In genomic region chr1:91931196-91931595, GRCm38 (mm10) we compare ENCODE assay signal across 17 mouse cellular contexts.
A peak's percentile ranks its signal among the peaks of the same experiment; 100 is the strongest.
DNase-seq lines count a peak whose midpoint lies in the region; ATAC-seq and TF ChIP-seq lines count a peak whose summit lies in the region.
"Had no signal": no experiment of that assay in that cellular context is flagged by ENCODE, and none has a peak within 500 bp of the region (broad histone marks: within the 10 kb centered on the region; RNA-seq: fewer than 3 reads in every experiment).

No protein-coding gene starts in this region.

- no peak for ATAC-seq in lung, postnatal 0 days
- ATAC-seq in kidney, postnatal 0 days (replicated peaks; ENCODE audit: low FRiP score, low read depth) = peak; percentile 20; the same call in 1 of the 2 replicates
- no peak for ATAC-seq in heart, embryonic 12.5 days (ENCODE audit: insufficient number of reproducible peaks, low FRiP score)
- ATAC-seq: forebrain, embryonic 15.5 days; hindbrain, embryonic 16.5 days had no signal

- TF ChIP-seq CTCF in lung, postnatal 0 days (IDR thresholded peaks at IDR 0.05) = no peak
- no peak for TF ChIP-seq CTCF in kidney, postnatal 0 days (IDR thresholded peaks at IDR 0.05; ENCODE audit: low read depth)

- H3K9me3 ChIP-seq in lung, postnatal 0 days (ENCODE audit: low read length) = no peaks in the 10 kb centered on the region
- H3K9me3 ChIP-seq in kidney, postnatal 0 days (replicated peaks; ENCODE audit: low read length) = no peaks in the 10 kb centered on the region
- H3K9me3 ChIP-seq in heart, embryonic 12.5 days (replicated peaks) = no peaks in the 10 kb centered on the region
- H3K9me3 ChIP-seq: embryonic facial prominence, embryonic 12.5 days; forebrain, embryonic 15.5 days; hindbrain, embryonic 12.5 days had no signal

- H3K27ac ChIP-seq in lung, postnatal 0 days (ENCODE audit: low read length) = peak overlapping the region; percentile 38; the same call in 1 of the 2 replicates
- no peak overlapping the region for H3K27ac ChIP-seq in kidney, postnatal 0 days
- H3K27ac ChIP-seq in heart, embryonic 12.5 days (ENCODE audit: poor library complexity, severe bottlenecking) = no peak overlapping the region
- H3K27ac ChIP-seq: embryonic facial prominence, embryonic 12.5 days; forebrain, embryonic 15.5 days; hindbrain, embryonic 12.5 days had no signal

- WGBS in lung, postnatal 0 days = 79% methylated on average over 10 of the region's 10 CpGs
- 90% methylated on average over 10 of the region's 10 CpGs for WGBS in kidney, postnatal 0 days
- WGBS in heart, embryonic 12.5 days = 82% methylated on average over 10 of the region's 10 CpGs

- H3K4me1 ChIP-seq in lung, postnatal 0 days (ENCODE audit: insufficient read depth, low read depth, low read length) = 0 out of 2 replicates have a peak, but pooled peaks cover 4% of the 10 kb centered on the region
- no peaks in the 10 kb centered on the region for H3K4me1 ChIP-seq in kidney, postnatal 0 days (replicated peaks; ENCODE audit: insufficient read depth, low read length)
- peaks cover 22% of the 10 kb centered on the region for H3K4me1 ChIP-seq in heart, embryonic 12.5 days (replicated peaks)
- H3K4me1 ChIP-seq: embryonic facial prominence, embryonic 12.5 days; forebrain, embryonic 15.5 days; hindbrain, embryonic 12.5 days had no signal

- H3K4me2 ChIP-seq in lung, postnatal 0 days (replicated peaks; ENCODE audit: low read depth, low read length) = no peak overlapping the region
- H3K4me2 ChIP-seq in kidney, postnatal 0 days (ENCODE audit: low read length) = no peak overlapping the region
- H3K4me2 ChIP-seq in heart, embryonic 12.5 days = no peak overlapping the region
- H3K4me2 ChIP-seq: embryonic facial prominence, embryonic 12.5 days; forebrain, embryonic 15.5 days; hindbrain, embryonic 12.5 days had no signal

- H3K36me3 ChIP-seq in lung, postnatal 0 days (ENCODE audit: insufficient read depth, low read length) = peaks cover 10% of the 10 kb centered on the region; the same call in 1 of the 2 replicates
- 0 out of 2 replicates have a peak, but pooled peaks cover 16% of the 10 kb centered on the region for H3K36me3 ChIP-seq in kidney, postnatal 0 days (ENCODE audit: insufficient read depth, low read length)
- peaks cover 44% of the 10 kb centered on the region for H3K36me3 ChIP-seq in heart, embryonic 12.5 days

- peak; percentile 38 for DNase-seq in kidney, adult 18-20 months
- DNase-seq in kidney, postnatal 4 days = no peak
- DNase-seq in lung, postnatal 0 days (ENCODE audit: low spot score) = no peak
- no peak for DNase-seq in lung, postnatal 10 days
- DNase-seq in kidney, postnatal 0 days (ENCODE audit: low spot score) = no peak
- DNase-seq in skeletal muscle tissue, adult 2 months (ENCODE audit: low read depth, low spot score) = peak; percentile 81
- no peak for DNase-seq in adrenal gland, postnatal 36 days
- DNase-seq: adrenal gland, adult 2 months; adrenal gland, postnatal 25 days; embryo, embryonic 11 days; heart, postnatal 10 days; heart, postnatal 4 days had no signal

- no peak for TF ChIP-seq EP300 in lung, postnatal 0 days (IDR thresholded peaks at IDR 0.05)

- no peak overlapping the region for H3K9ac ChIP-seq in lung, postnatal 0 days (replicated peaks; ENCODE audit: low read depth)
- no peak overlapping the region for H3K9ac ChIP-seq in kidney, postnatal 0 days (ENCODE audit: low read depth, low read length)
- no peak overlapping the region for H3K9ac ChIP-seq in heart, embryonic 12.5 days
- H3K9ac ChIP-seq: embryonic facial prominence, embryonic 12.5 days; forebrain, embryonic 15.5 days; hindbrain, embryonic 12.5 days had no signal

- no peak overlapping the region for H3K4me3 ChIP-seq in lung, postnatal 0 days (ENCODE audit: low read depth, low read length)
- no peak overlapping the region for H3K4me3 ChIP-seq in kidney, postnatal 0 days (replicated peaks; ENCODE audit: low read depth, low read length)
- H3K4me3 ChIP-seq in heart, embryonic 12.5 days = no peak overlapping the region
- H3K4me3 ChIP-seq: embryonic facial prominence, embryonic 12.5 days; forebrain, embryonic 15.5 days; hindbrain, embryonic 12.5 days had no signal

- H3K27me3 ChIP-seq in lung, postnatal 0 days (replicated peaks; ENCODE audit: insufficient read depth, low read length) = no peaks in the 10 kb centered on the region
- H3K27me3 ChIP-seq in kidney, postnatal 0 days (ENCODE audit: insufficient read depth, low read length) = no peaks in the 10 kb centered on the region
- H3K27me3 ChIP-seq in heart, embryonic 12.5 days (replicated peaks) = no peaks in the 10 kb centered on the region
- H3K27me3 ChIP-seq: embryonic facial prominence, embryonic 12.5 days; forebrain, embryonic 15.5 days; hindbrain, embryonic 12.5 days had no signal

Comparison
In these comparisons a context has a peak if more than half of its experiments do, and no peak if none do; other contexts are left out.
1. DNase-seq: peak in kidney, adult 18-20 months (single experiment) and skeletal muscle tissue, adult 2 months (single experiment); none in kidney, postnatal 4 days (0 of 2), lung, postnatal 0 days (single experiment), lung, postnatal 10 days (single experiment), kidney, postnatal 0 days (single experiment) and adrenal gland, postnatal 36 days (0 of 2).